Mouse (Mus musculus) E14TG2a.4 (cell line): ENCODE measurements around the gene Fras1.

ENCODE experiments used
- CTCF ChIP-seq: conservative IDR thresholded peaks from 2 replicates; pipeline ENCODE4 v1.5.1; 2014; ENCODE audit warnings: low read length
- POU5F1 ChIP-seq: IDR thresholded peaks from 2 replicates; pipeline ENCODE4 v1.6.1; 2014; ENCODE audit warnings: low read length, borderline replicate concordance

GRCm38 (mm10) chr5:96454422-96454821 is 80.7 kb downstream of the Fras1 start:
- TF ChIP-seq CTCF: no peak
- no peak for TF ChIP-seq POU5F1
